Mouse (Mus musculus) spleen, adult 18-20 months (tissue): ENCODE measurements at regions not wholly inside any gene's neighbourhood (a gene's known extent, or its start where the extent isn't known, plus 50 kb on each side); places are given as distances from the start of the nearest gene placed in this dataset.

Source experiments
- DNase-seq, 2 experiments: peaks; one replicate each; pipeline ENCODE4 v3.0.0; 2022; ENCODE audit warnings: mixed read lengths in 2 of 2

GRCm38 (mm10) chr10:68606848-68607247, 65.2 kb upstream of the Cabcoco1 start:
- DNase-seq = no peak

DNA sequence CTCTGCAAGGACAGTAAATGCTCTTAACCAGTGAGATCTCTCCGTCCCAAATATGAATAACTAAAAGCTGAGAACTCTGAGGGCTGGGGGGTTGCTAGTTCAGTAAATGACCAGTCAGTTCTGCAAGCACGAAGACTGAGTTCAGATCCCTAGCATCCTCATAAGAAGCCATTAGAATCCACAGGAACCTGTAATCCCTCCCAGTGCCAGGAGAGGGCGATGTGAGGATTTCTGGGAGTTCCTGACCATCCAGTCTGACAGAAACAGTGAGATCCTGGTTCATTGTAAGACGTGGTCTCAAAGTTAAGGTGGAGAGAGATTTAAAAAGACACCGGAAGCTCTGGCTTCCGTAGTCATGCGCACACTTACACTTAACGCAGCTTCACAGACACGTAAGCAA, 70.2 kb upstream of the Cabcoco1 start:
- DNase-seq = peak in 1 of 2 experiments; percentile 5

DNA sequence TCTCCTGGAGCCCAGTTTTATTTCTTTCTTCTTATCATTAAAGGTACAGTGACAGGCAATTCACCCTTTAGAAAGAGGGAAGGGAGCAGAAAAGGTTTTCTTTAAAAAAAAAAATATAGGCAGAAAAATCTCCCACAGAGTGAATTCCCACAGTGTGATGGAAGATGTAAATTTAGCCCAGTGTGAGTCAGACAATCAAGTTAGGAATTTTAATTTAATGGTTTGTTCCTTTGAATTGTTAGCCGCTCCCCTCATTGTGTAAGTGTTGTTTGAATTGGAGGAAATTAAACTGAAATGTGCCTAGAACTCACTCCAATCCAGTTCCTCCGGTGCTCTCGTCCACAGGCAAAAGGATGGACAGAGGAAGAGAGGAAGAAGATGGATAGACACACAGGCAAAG, 71.0 kb upstream of the Cabcoco1 start:
- no peak for DNase-seq

- no peak for DNase-seq
Observed at GRCm38 (mm10) chr10:68623786-68624185, 82.1 kb upstream of the Cabcoco1 start.

DNA sequence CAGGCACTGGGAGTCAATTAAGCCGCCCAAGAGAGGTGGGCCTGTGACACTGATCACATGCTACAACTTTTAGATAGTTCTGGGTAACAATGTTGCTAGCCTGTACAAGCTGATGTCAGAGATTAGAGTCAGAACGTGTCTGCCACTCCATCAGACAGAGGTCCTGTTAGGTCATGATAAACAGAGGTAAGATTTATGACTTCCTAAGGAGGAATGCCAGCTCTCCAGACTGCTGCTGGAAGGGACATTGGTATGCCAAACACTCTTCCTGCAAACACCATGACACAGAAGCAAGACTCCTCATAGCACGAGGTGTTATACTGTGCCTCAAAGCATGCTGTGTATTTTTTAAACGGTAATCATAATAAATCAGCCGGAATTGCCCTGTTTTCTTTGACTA, 83.6 kb upstream of the Cabcoco1 start:
- DNase-seq = no peak

DNA sequence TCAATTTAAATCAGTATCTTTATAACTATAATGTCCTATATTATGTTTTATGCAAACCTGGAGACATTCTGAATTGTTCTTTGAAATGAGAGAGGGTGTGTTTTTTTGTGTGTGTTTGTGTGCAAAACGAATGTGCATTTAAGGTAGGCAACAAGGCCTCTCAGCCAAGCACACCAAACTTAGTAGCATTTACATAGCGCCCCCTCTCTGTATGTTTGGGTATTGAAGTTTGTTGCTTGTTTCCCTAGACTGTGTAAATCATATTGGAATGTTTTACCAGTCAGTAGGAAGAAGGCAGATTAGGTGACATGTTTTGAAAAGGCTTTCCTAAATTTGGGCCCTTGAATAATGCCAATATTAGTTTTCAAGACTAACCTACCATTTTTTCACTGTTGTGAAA, 84.1 kb upstream of the Cabcoco1 start:
- DNase-seq = no peak

- DNase-seq = no peak
Observed at GRCm38 (mm10) chr10:68629486-68629885, 87.8 kb upstream of the Cabcoco1 start.

GRCm38 (mm10) chr10:68633180-68633579, 90.3 kb upstream of the Tmem26 start:
- no peak for DNase-seq

DNA sequence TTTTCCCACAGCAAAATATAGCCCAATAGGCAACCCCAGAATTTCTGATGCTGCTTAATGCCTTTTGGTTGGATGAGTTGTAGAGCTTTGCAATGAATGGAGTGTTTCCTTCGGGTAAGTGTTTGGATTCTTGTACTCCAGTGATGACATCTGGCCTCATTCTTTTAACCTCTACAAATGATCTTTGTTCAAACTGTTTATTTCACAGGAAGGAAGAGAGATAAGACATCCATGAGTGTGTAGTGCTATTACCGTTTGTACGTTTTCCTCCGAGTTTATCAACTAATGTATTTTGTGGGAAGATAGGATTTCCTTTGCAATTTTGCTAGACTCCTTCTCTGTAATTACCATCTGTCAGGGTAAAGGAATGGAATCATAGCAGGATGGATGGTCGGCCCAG, 70.7 kb upstream of the Tmem26 start:
- no peak for DNase-seq

- DNase-seq = no peak
Observed at GRCm38 (mm10) chr10:68655491-68655890, 68.0 kb upstream of the Tmem26 start.

- no peak for DNase-seq
Observed at GRCm38 (mm10) chr10:68666094-68666493, 57.4 kb upstream of the Tmem26 start.

- DNase-seq = no peak
Observed at GRCm38 (mm10) chr10:68669330-68669729, 54.1 kb upstream of the Tmem26 start.

GRCm38 (mm10) chr10:68669992-68670391, 53.5 kb upstream of the Tmem26 start:
- DNase-seq = no peak

GRCm38 (mm10) chr10:68672291-68672690, 51.2 kb upstream of the Tmem26 start:
- no peak for DNase-seq

DNA sequence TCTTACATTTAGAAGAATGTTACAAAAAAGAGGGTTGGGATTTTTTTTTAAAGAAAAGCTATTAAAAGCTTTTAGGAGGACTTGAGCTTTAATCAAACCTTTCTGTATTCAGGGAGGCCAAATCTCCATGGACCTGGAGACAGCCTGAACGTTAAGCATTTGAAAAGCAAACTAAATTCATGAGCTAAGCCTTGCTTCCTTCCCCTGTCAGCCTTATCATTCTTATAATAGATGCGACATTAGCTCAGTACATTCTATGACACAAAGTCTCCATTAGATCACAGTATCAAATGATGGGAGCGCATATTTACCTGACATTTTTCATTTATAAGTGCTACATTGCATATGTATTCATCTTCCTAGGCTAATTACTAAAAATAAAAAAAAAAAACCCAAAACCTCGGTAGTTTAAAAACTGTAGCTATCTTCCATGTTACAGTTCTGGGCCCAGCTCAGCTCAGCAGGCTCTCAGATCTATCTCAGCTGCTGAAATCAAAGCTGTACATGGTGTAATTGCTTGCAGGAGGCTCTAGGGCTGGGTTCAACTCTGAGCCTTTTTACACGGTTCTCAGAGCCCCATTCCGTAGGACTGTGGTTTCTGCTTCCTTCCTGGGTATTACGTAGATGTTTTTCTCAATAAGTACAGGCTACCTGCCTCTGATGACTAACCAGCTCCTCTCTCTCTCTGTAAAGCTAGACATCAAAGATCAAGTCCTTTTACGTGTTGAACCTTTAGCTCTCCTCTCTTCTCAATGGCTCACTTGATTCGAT, 50.2 kb upstream of the Tmem26 start:
- DNase-seq = no peak
